Mouse (Mus musculus) forebrain, embryonic 12.5 days (tissue): ENCODE measurements around the gene Sapcd2. TPM values are rescaled to one million over a fixed set of nuclear protein-coding genes. Genes with fewer than 3 reads are reported as not detected.

Experiments
- polyA plus RNA-seq: library from polyadenylated mRNA; unstranded; fragments of >200 nt; fragmentation: Nextera tagmentation; extraction: Ambion mirVana; gene quantifications from 2 replicates; pipeline ENCODE4 v1.2.1, GENCODE M21; 2016

Sapcd2 gene
- polyA plus RNA-seq, 1 experiment from 2014 or later = 67.8 TPM

Other genes starting within 250 kb of the Sapcd2 start
- gene Nrarp, start 191.6 kb upstream of the Sapcd2 start, polyA plus RNA-seq = 76.8 and 81.0 TPM in 2 replicates
- 0.62 and 1.0 TPM in 2 replicates for gene Tor4a, start 175.4 kb upstream of the Sapcd2 start, polyA plus RNA-seq
- gene Nelfb, start 160.8 kb upstream of the Sapcd2 start, polyA plus RNA-seq = 106 and 111 TPM in 2 replicates
- gene Stpg3, start 157.7 kb upstream of the Sapcd2 start, polyA plus RNA-seq = not detected in 2 replicates
- 0.46 and 0.87 TPM in 2 replicates for gene Fam166a, start 153.6 kb upstream of the Sapcd2 start, polyA plus RNA-seq
- 496 and 501 TPM in 2 replicates for gene Tubb4b, start 147.6 kb upstream of the Sapcd2 start, polyA plus RNA-seq
- not detected in 2 replicates for gene Slc34a3, start 138.0 kb upstream of the Sapcd2 start, polyA plus RNA-seq
- gene Rnf224, start 135.5 kb upstream of the Sapcd2 start, polyA plus RNA-seq = not detected in 2 replicates
- 30.2 and 37.9 TPM in 2 replicates for gene Rnf208, start 130.1 kb upstream of the Sapcd2 start, polyA plus RNA-seq
- not detected in 2 replicates for gene Cysrt1, start 129.9 kb upstream of the Sapcd2 start, polyA plus RNA-seq
- gene AL732309.1, start 125.5 kb upstream of the Sapcd2 start, polyA plus RNA-seq = 4.2 and 6.0 TPM in 2 replicates
- gene Tmem203, start 116.9 kb upstream of the Sapcd2 start, polyA plus RNA-seq = 17.6 and 18.1 TPM in 2 replicates
- gene Tprn, start 109.7 kb upstream of the Sapcd2 start, polyA plus RNA-seq = 9.3 and 10.0 TPM in 2 replicates
- gene Ssna1, start 99.9 kb upstream of the Sapcd2 start, polyA plus RNA-seq = 207 and 224 TPM in 2 replicates
- gene Anapc2, start 99.8 kb upstream of the Sapcd2 start, polyA plus RNA-seq = 134 and 141 TPM in 2 replicates
- gene Tmem210, start 84.2 kb upstream of the Sapcd2 start, polyA plus RNA-seq = not detected in 2 replicates
- not detected in 2 replicates for gene Lrrc26, start 82.4 kb upstream of the Sapcd2 start, polyA plus RNA-seq
- gene Grin1, start 53.1 kb upstream of the Sapcd2 start, polyA plus RNA-seq = 2.2 and 5.6 TPM in 2 replicates
- 74.8 and 80.8 TPM in 2 replicates for gene Man1b1, start 40.0 kb upstream of the Sapcd2 start, polyA plus RNA-seq
- 18.0 and 19.9 TPM in 2 replicates for gene Dpp7, start 16.0 kb upstream of the Sapcd2 start, polyA plus RNA-seq
- gene Uap1l1, start 6.6 kb upstream of the Sapcd2 start, polyA plus RNA-seq = 4.0 and 4.3 TPM in 2 replicates
- 0.22 TPM in 1 of 2 replicates, not detected in the other for gene Entpd2, start 23.6 kb downstream of the Sapcd2 start, polyA plus RNA-seq
- gene Npdc1, start 27.0 kb downstream of the Sapcd2 start, polyA plus RNA-seq = 192 and 198 TPM in 2 replicates
- 0.14 TPM in 1 of 2 replicates, not detected in the other for gene Fut7, start 50.9 kb downstream of the Sapcd2 start, polyA plus RNA-seq
- gene Abca2, start 56.4 kb downstream of the Sapcd2 start, polyA plus RNA-seq = 10.9 and 12.5 TPM in 2 replicates
- 1.1 and 2.0 TPM in 2 replicates for gene Clic3, start 84.5 kb downstream of the Sapcd2 start, polyA plus RNA-seq
- 34.5 and 39.1 TPM in 2 replicates for gene Paxx, start 88.8 kb downstream of the Sapcd2 start, polyA plus RNA-seq
- gene Ptgds, start 97.7 kb downstream of the Sapcd2 start, polyA plus RNA-seq = 0.69 and 1.3 TPM in 2 replicates
- gene Lcn12, start 121.6 kb downstream of the Sapcd2 start, polyA plus RNA-seq = not detected in 2 replicates
- 102 and 110 TPM in 2 replicates for gene Fbxw5, start 128.4 kb downstream of the Sapcd2 start, polyA plus RNA-seq
- gene C8g, start 129.4 kb downstream of the Sapcd2 start, polyA plus RNA-seq = 4.7 and 5.4 TPM in 2 replicates
- 33.8 and 36.8 TPM in 2 replicates for gene Traf2, start 174.6 kb downstream of the Sapcd2 start, polyA plus RNA-seq
- gene Edf1, start 185.5 kb downstream of the Sapcd2 start, polyA plus RNA-seq = 332 and 360 TPM in 2 replicates
- gene Mamdc4, start 202.5 kb downstream of the Sapcd2 start, polyA plus RNA-seq = 5.2 and 5.9 TPM in 2 replicates
- gene Phpt1, start 202.9 kb downstream of the Sapcd2 start, polyA plus RNA-seq = 154 and 158 TPM in 2 replicates
- 0.91 and 1.5 TPM in 2 replicates for gene Ajm1, start 209.4 kb downstream of the Sapcd2 start, polyA plus RNA-seq
- gene Rabl6, start 236.2 kb downstream of the Sapcd2 start, polyA plus RNA-seq = 76.6 and 76.8 TPM in 2 replicates
- gene Ccdc183, start 245.4 kb downstream of the Sapcd2 start, polyA plus RNA-seq = 0.22 and 0.23 TPM in 2 replicates
- gene Tmem141, start 249.7 kb downstream of the Sapcd2 start, polyA plus RNA-seq = 13.2 and 13.4 TPM in 2 replicates